Mouse (Mus musculus): ENCODE data around the gene Med15. TPM values are rescaled to one million over a fixed set of nuclear protein-coding genes. Genes with fewer than 3 reads are reported as not detected.

The Med15 gene
- 43.6 TPM for polyA plus RNA-seq (2015; fragmentation: Illumina TruSeq; extraction: RNeasy Lipid Tissue Mini Kit (QIAGEN cat#74804); ENCODE audit: low read depth, low replicate concordance)

GRCm38 (mm10) chr16:17732841-17733340, at the start of gene Med15:
Med15 (minus strand) TSS chr16:17732891.

DNA sequence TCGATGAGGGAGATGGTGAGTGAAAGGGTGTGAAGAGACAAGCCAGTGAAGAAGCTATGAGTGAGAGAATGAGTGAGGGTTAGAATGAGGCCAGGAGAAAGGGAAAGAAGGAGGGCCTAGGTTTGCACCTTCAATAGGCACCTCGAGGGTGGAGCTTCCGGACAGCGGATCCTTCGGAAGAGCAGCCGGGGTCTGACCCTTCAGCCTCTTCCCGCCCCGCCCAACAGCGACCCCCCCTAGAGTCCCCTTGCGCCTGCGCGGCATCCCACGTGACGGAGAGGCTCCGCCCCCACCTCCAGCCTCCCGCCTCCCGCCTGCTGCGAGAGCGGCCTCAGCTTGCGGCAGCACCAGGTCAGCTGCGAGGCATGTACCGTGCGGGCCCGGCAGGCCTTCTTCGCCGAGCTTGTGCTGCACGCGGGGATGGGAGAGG, 26.7 kb upstream of the Med15 start, which contains the start of gene Klhl22:
Klhl22 (plus strand) TSS at position 275 of the 430 bp plus-strand sequence.

GRCm38 (mm10) chr16:17646310-17647114, 86.2 kb downstream of the Med15 start, which contains the start of gene Ccdc74a:
Ccdc74a (plus strand) TSS chr16:17646470.

GRCm38 (mm10) chr16:17619198-17620105, 113.2 kb downstream of the Med15 start, which contains the start of gene Smpd4:
Smpd4 (plus strand) TSS chr16:17619354.

Other genes starting within 250 kb of the Med15 start
- 101 TPM for gene Aifm3, start 243.3 kb downstream of the Med15 start, polyA plus RNA-seq (2015; fragmentation: Illumina TruSeq; extraction: RNeasy Lipid Tissue Mini Kit (QIAGEN cat#74804); ENCODE audit: low read depth, low replicate concordance)
- gene Lztr1, start 224.2 kb downstream of the Med15 start, polyA plus RNA-seq (2015; fragmentation: Illumina TruSeq; extraction: RNeasy Lipid Tissue Mini Kit (QIAGEN cat#74804); ENCODE audit: low read depth, low replicate concordance), result 174 TPM
- gene Thap7, start 201.8 kb downstream of the Med15 start, polyA plus RNA-seq (2015; fragmentation: Illumina TruSeq; extraction: RNeasy Lipid Tissue Mini Kit (QIAGEN cat#74804); ENCODE audit: low read depth, low replicate concordance), result 42.3 TPM
- gene Lrrc74b, start 171.6 kb downstream of the Med15 start, polyA plus RNA-seq (2015; fragmentation: Illumina TruSeq; extraction: RNeasy Lipid Tissue Mini Kit (QIAGEN cat#74804); ENCODE audit: low read depth, low replicate concordance), result 1.9 TPM
- 2.4 TPM for gene P2rx6, start 171.0 kb downstream of the Med15 start, polyA plus RNA-seq (2015; fragmentation: Illumina TruSeq; extraction: RNeasy Lipid Tissue Mini Kit (QIAGEN cat#74804); ENCODE audit: low read depth, low replicate concordance)
- gene Slc7a4, start 149.7 kb downstream of the Med15 start, polyA plus RNA-seq (2015; fragmentation: Illumina TruSeq; extraction: RNeasy Lipid Tissue Mini Kit (QIAGEN cat#74804); ENCODE audit: low read depth, low replicate concordance), result 65.0 TPM
- 61.5 TPM for gene Smpd4, start 113.5 kb downstream of the Med15 start, polyA plus RNA-seq (2015; fragmentation: Illumina TruSeq; extraction: RNeasy Lipid Tissue Mini Kit (QIAGEN cat#74804); ENCODE audit: low read depth, low replicate concordance)
- 29.0 TPM for gene Ccdc74a, start 86.4 kb downstream of the Med15 start, polyA plus RNA-seq (2015; fragmentation: Illumina TruSeq; extraction: RNeasy Lipid Tissue Mini Kit (QIAGEN cat#74804); ENCODE audit: low read depth, low replicate concordance)
- 87.8 TPM for gene Klhl22, start 26.7 kb upstream of the Med15 start, polyA plus RNA-seq (2015; fragmentation: Illumina TruSeq; extraction: RNeasy Lipid Tissue Mini Kit (QIAGEN cat#74804); ENCODE audit: low read depth, low replicate concordance)
- 2.0 TPM for gene Scarf2, start 64.4 kb upstream of the Med15 start, polyA plus RNA-seq (2015; fragmentation: Illumina TruSeq; extraction: RNeasy Lipid Tissue Mini Kit (QIAGEN cat#74804); ENCODE audit: low read depth, low replicate concordance)
- 3.2 TPM for gene B830017H08Rik, start 100.2 kb upstream of the Med15 start, polyA plus RNA-seq (2015; fragmentation: Illumina TruSeq; extraction: RNeasy Lipid Tissue Mini Kit (QIAGEN cat#74804); ENCODE audit: low read depth, low replicate concordance)
- 8.5 TPM for gene Car15, start 105.5 kb upstream of the Med15 start, polyA plus RNA-seq (2015; fragmentation: Illumina TruSeq; extraction: RNeasy Lipid Tissue Mini Kit (QIAGEN cat#74804); ENCODE audit: low read depth, low replicate concordance)
- gene Gm20518, start 158.8 kb upstream of the Med15 start, polyA plus RNA-seq (2015; fragmentation: Illumina TruSeq; extraction: RNeasy Lipid Tissue Mini Kit (QIAGEN cat#74804); ENCODE audit: low read depth, low replicate concordance), result 0.61 TPM
- not detected for gene Tssk1, start 161.3 kb upstream of the Med15 start, polyA plus RNA-seq (2015; fragmentation: Illumina TruSeq; extraction: RNeasy Lipid Tissue Mini Kit (QIAGEN cat#74804); ENCODE audit: low read depth, low replicate concordance)
- gene Dgcr2, start 165.7 kb upstream of the Med15 start, polyA plus RNA-seq (2015; fragmentation: Illumina TruSeq; extraction: RNeasy Lipid Tissue Mini Kit (QIAGEN cat#74804); ENCODE audit: low read depth, low replicate concordance), result 64.8 TPM
- gene Tssk2, start 165.7 kb upstream of the Med15 start, polyA plus RNA-seq (2015; fragmentation: Illumina TruSeq; extraction: RNeasy Lipid Tissue Mini Kit (QIAGEN cat#74804); ENCODE audit: low read depth, low replicate concordance), result not detected
- gene Ess2, start 178.5 kb upstream of the Med15 start, polyA plus RNA-seq (2015; fragmentation: Illumina TruSeq; extraction: RNeasy Lipid Tissue Mini Kit (QIAGEN cat#74804); ENCODE audit: low read depth, low replicate concordance), result 30.4 TPM
- not detected for gene Gsc2, start 182.2 kb upstream of the Med15 start, polyA plus RNA-seq (2015; fragmentation: Illumina TruSeq; extraction: RNeasy Lipid Tissue Mini Kit (QIAGEN cat#74804); ENCODE audit: low read depth, low replicate concordance)
- 55.0 TPM for gene Slc25a1, start 195.3 kb upstream of the Med15 start, polyA plus RNA-seq (2015; fragmentation: Illumina TruSeq; extraction: RNeasy Lipid Tissue Mini Kit (QIAGEN cat#74804); ENCODE audit: low read depth, low replicate concordance)
- gene Vpreb2, start 247.5 kb upstream of the Med15 start, polyA plus RNA-seq (2015; fragmentation: Illumina TruSeq; extraction: RNeasy Lipid Tissue Mini Kit (QIAGEN cat#74804); ENCODE audit: low read depth, low replicate concordance), result not detected